Mouse (Mus musculus) cerebellum, adult 2 months (tissue): ENCODE data around the gene Parva. TPM values are rescaled to one million over a fixed set of nuclear protein-coding genes. Genes with fewer than 3 reads are reported as not detected.

Experiments used
- DNase-seq, 2 experiments: peaks; one replicate each; pipeline ENCODE4 v3.0.0; 2021
- H3K27ac ChIP-seq: fragments of 200-500 bp; 2 replicates; pipeline ENCODE4 v1.5.1; 2012; ENCODE audit warnings: low read length, control low read depth, inconsistent platforms; ENCODE audit not compliant: insufficient read depth
- H3K27me3 ChIP-seq: fragments of 200-500 bp; 2 replicates; pipeline ENCODE4 v1.6.1; 2012; ENCODE audit warnings: inconsistent platforms, mild to moderate bottlenecking, low read length, moderate library complexity; ENCODE audit not compliant: control insufficient read depth, insufficient read depth
- H3K4me1 ChIP-seq: fragments of 200-500 bp; 2 replicates; pipeline ENCODE4 v1.6.1; 2011; ENCODE audit warnings: low read length; ENCODE audit not compliant: control insufficient read depth, insufficient read depth
- H3K4me3 ChIP-seq: fragments of 200-500 bp; replicated peaks from 2 replicates; pipeline ENCODE3; 2011; ENCODE audit warnings: mild to moderate bottlenecking, low read depth, low read length, control low read depth; ENCODE audit not compliant: insufficient read depth
- CTCF ChIP-seq: fragments of 200-500 bp; IDR thresholded peaks from 2 replicates; pipeline ENCODE4 v1.5.1; 2011; ENCODE audit warnings: low read depth, mild to moderate bottlenecking, control low read depth, low read length, moderate library complexity, borderline replicate concordance; ENCODE audit not compliant: insufficient read depth
- POLR2A ChIP-seq: fragments of 200-500 bp; IDR thresholded peaks from 2 replicates; pipeline ENCODE4 v1.6.1; 2011; ENCODE audit warnings: low read length, control low read depth, borderline replicate concordance; ENCODE audit not compliant: insufficient read depth
- WGBS: fragments of 180-500 bp; shearing (Covaris S2); methylation state at CpG from one replicate; pipeline ENCODE4 v1.1.7; 2018; 5-methylcytosine and 5-hydroxymethylcytosine counted together
- polyA plus RNA-seq: library from polyadenylated mRNA; depleted of rRNA; stranded (reverse); fragments of >200 nt; gene quantifications from 2 replicates; pipeline ENCODE4 v1.2.3, GENCODE M21; 2012

Gene Parva
- polyA plus RNA-seq, 1 experiment: 67.5 TPM

- WGBS: 49% methylated on average over 6 of the region's 6 CpGs
- Histone ChIP-seq H3K27me3 (no peaks in the 10 kb centered on the region; the same call in 1 of the 2 replicates), H3K4me1 (peaks cover 4% of the 10 kb centered on the region), H3K27ac (no peak overlapping the region), H3K4me3 (no peak overlapping the region)
- DNase-seq: no peak
- TF ChIP-seq POLR2A (no peak), CTCF (no peak)
These were observed 101.5 kb downstream of the Parva start for GRCm38 (mm10) chr7:112528582-112529360.

GRCm38 (mm10) chr7:112530924-112531323 lies 103.6 kb downstream of the Parva start:
- H3K27me3 ChIP-seq: no peaks in the 10 kb centered on the region; the same call in 1 of the 2 replicates
- 72% methylated on average over 5 of the region's 5 CpGs for WGBS
- peaks cover 4% of the 10 kb centered on the region for H3K4me1 ChIP-seq
- DNase-seq: no peak
- no peak overlapping the region for H3K4me3 ChIP-seq
- TF ChIP-seq CTCF (no peak), POLR2A (no peak)
- no peak overlapping the region for H3K27ac ChIP-seq

- Histone ChIP-seq H3K27ac (no peak overlapping the region), H3K4me1 (no peaks in the 10 kb centered on the region; the same call in 1 of the 2 replicates), H3K4me3 (no peak overlapping the region), H3K27me3 (no peaks in the 10 kb centered on the region; the same call in 1 of the 2 replicates)
- WGBS: 66% methylated on average over 3 of the region's 3 CpGs
- TF ChIP-seq POLR2A: no peak
- TF ChIP-seq CTCF: no peak
- DNase-seq: no peak
These were observed 106.8 kb downstream of the Parva start for GRCm38 (mm10) chr7:112534148-112534547.

GRCm38 (mm10) chr7:112535408-112535921 lies 108.2 kb downstream of the Parva start:
- TF ChIP-seq CTCF (no peak), POLR2A (no peak)
- Histone ChIP-seq H3K4me3 (no peak overlapping the region), H3K27ac (no peak overlapping the region), H3K4me1 (no peaks in the 10 kb centered on the region; the same call in 1 of the 2 replicates), H3K27me3 (no peaks in the 10 kb centered on the region)
- peak in 1 of 2 experiments; percentile 44 for DNase-seq
- 38% methylated on average over 16 of the region's 16 CpGs for WGBS

- WGBS: 93% methylated on average over 3 of the region's 3 CpGs
- no peaks in the 10 kb centered on the region for H3K27me3 ChIP-seq
- H3K4me3 ChIP-seq: no peak overlapping the region
- H3K4me1 ChIP-seq: no peaks in the 10 kb centered on the region
- DNase-seq: no peak
- H3K27ac ChIP-seq: no peak overlapping the region
- TF ChIP-seq POLR2A (no peak), CTCF (no peak)
These were observed 121.8 kb downstream of the Parva start for GRCm38 (mm10) chr7:112549136-112549535.

GRCm38 (mm10) chr7:112561504-112561903 lies 134.2 kb downstream of the Parva start:
- TF ChIP-seq CTCF: no peak
- no peak for TF ChIP-seq POLR2A
- 67% methylated on average over 3 of the region's 3 CpGs for WGBS

GRCm38 (mm10) chr7:112567004-112567403 lies 139.7 kb downstream of the Parva start:
- whole genome bisulfite sequencing: 96% methylated on average over 4 of the region's 4 CpGs
- no peak for TF ChIP-seq POLR2A
- TF ChIP-seq CTCF: no peak
- Histone ChIP-seq H3K27me3 (no peaks in the 10 kb centered on the region), H3K4me3 (no peak overlapping the region), H3K4me1 (peaks cover 15% of the 10 kb centered on the region), H3K27ac (no peak overlapping the region)
- no peak for DNase-seq

More at GRCm38 (mm10) chr7:112561504-112561903, 134.2 kb downstream of the Parva start:
- Histone ChIP-seq H3K27me3 (no peaks in the 10 kb centered on the region), H3K4me3 (no peak overlapping the region), H3K27ac (no peak overlapping the region), H3K4me1 (no peaks in the 10 kb centered on the region)
- DNase-seq: peak in 1 of 2 experiments; percentile 25

- TF ChIP-seq CTCF (no peak), POLR2A (no peak)
- Histone ChIP-seq H3K27me3 (no peaks in the 10 kb centered on the region), H3K27ac (no peak overlapping the region), H3K4me1 (peaks cover 15% of the 10 kb centered on the region), H3K4me3 (no peak overlapping the region)
- peak in 1 of 2 experiments; percentile 7 for DNase-seq
- WGBS: 45% methylated on average over 5 of the region's 5 CpGs
These were observed 141.7 kb downstream of the Parva start for GRCm38 (mm10) chr7:112568961-112569360.
